Mouse (Mus musculus) adrenal gland (tissue): ENCODE results near the gene Cebpb.

Source experiments
- intact Hi-C: fragments of 180-260 bp; cut with DNase I; formaldehyde crosslinking; loops from one replicate; pipeline ENCODE4 v1.15.1; 2025

The Cebpb gene

GRCm38 (mm10) chr2:167662713-167663112 lies 26.0 kb upstream of the Cebpb start:
- intact Hi-C loops = no loop called here

GRCm38 (mm10) chr2:167665972-167666713 lies 22.6 kb upstream of the Cebpb start:
- intact Hi-C loops = no loop called here

GRCm38 (mm10) chr2:167668426-167668825 lies 20.3 kb upstream of the Cebpb start:
- intact Hi-C loops = no loop called here

GRCm38 (mm10) chr2:167669398-167669797 lies 19.3 kb upstream of the Cebpb start:
- intact Hi-C loops = no loop called here

GRCm38 (mm10) chr2:167671101-167671633 lies 17.5 kb upstream of the Cebpb start:
- intact Hi-C loops = loop anchor here (10.0 kb wide), 1 partner anchor 46 kb away; no protein-coding TSS in a partner anchor

GRCm38 (mm10) chr2:167672212-167672685 lies 16.5 kb upstream of the Cebpb start:
- intact Hi-C loops = loop anchor here (10.0 kb wide), 1 partner anchor 47 kb away; no protein-coding TSS in a partner anchor

- intact Hi-C loops = loop anchor here (2.0 to 10.0 kb wide), 2 partner anchors 35 to 51 kb away; no protein-coding TSS in a partner anchor
Measured at GRCm38 (mm10) chr2:167675120-167675909, 13.4 kb upstream of the Cebpb start.

GRCm38 (mm10) chr2:167678600-167678999 lies 10.1 kb upstream of the Cebpb start:
- intact Hi-C loops = loop anchor here (2.0 to 10.0 kb wide), 2 partner anchors 54 to 146 kb away; no protein-coding TSS in a partner anchor

- intact Hi-C loops = loop anchor here (2.0 to 10.0 kb wide), 3 partner anchors 55 to 335 kb away; partner anchors contain the start of gene Ripor3
Measured at GRCm38 (mm10) chr2:167679902-167680430, 8.7 kb upstream of the Cebpb start.

- intact Hi-C loops = loop anchor here (10.0 kb wide), 1 partner anchor 334 kb away; the partner anchor contains the start of gene Ripor3
Measured at GRCm38 (mm10) chr2:167680657-167681056, 8.1 kb upstream of the Cebpb start.

- intact Hi-C loops = loop anchor here (10.0 kb wide), 1 partner anchor 331 kb away; the partner anchor contains the start of gene Ripor3
Measured at GRCm38 (mm10) chr2:167683721-167684120, 5.0 kb upstream of the Cebpb start.

GRCm38 (mm10) chr2:167685137-167685536 lies 3.6 kb upstream of the Cebpb start:
- intact Hi-C loops = loop anchor here (1.0 to 10.0 kb wide), 3 partner anchors 177 to 330 kb away; partner anchors contain the start of gene Ripor3

- intact Hi-C loops = loop anchor here (1.0 to 10.0 kb wide), 4 partner anchors 176 to 329 kb away; partner anchors contain the start of gene Ripor3
Measured at GRCm38 (mm10) chr2:167685865-167686264, 2.9 kb upstream of the Cebpb start.

GRCm38 (mm10) chr2:167686382-167687249 lies 2.1 kb upstream of the Cebpb start:
- intact Hi-C loops = loop anchor here (1.0 to 10.0 kb wide), 3 partner anchors 176 to 328 kb away; partner anchors contain the start of gene Ripor3

GRCm38 (mm10) chr2:167687250-167687586 lies 1.5 kb upstream of the Cebpb start:
- intact Hi-C loops = loop anchor here (5.0 to 10.0 kb wide), 2 partner anchors 175 to 328 kb away; partner anchors contain the start of gene Ripor3

GRCm38 (mm10) chr2:167687651-167688101 lies 1.0 kb upstream of the Cebpb start:
- intact Hi-C loops = loop anchor here (5.0 to 10.0 kb wide), 2 partner anchors 175 to 327 kb away; partner anchors contain the start of gene Ripor3

GRCm38 (mm10) chr2:167688126-167688497 lies 603 bp upstream of the Cebpb start:
- intact Hi-C loops = loop anchor here (5.0 to 10.0 kb wide), 2 partner anchors 174 to 327 kb away; partner anchors contain the start of gene Ripor3

- intact Hi-C loops = loop anchor here (2.0 to 10.0 kb wide), 4 partner anchors 71 to 325 kb away; partner anchors contain the start of gene Ripor3
Measured at GRCm38 (mm10) chr2:167689501-167690218, 945 bp downstream of the Cebpb start, which contains the start of gene Tmem189. TSS of gene Tmem189 (minus strand) at chr2:167689822.
